Mouse (Mus musculus) frontal cortex, postnatal 10 days (tissue): ENCODE measurements around the gene Gm44596.
"Not testable (repeated sequence)": the region's sequence is repeated elsewhere in the genome, so short reads cannot be mapped to it uniquely, and the experiment has no call there.

Source experiments
- DNase-seq, 2 experiments: peaks; one replicate each; pipeline ENCODE4 v3.0.0; 2022; ENCODE audit warnings: low spot score in 2 of 2, mixed read lengths in 1 of 2

Gene Gm44596

DNA sequence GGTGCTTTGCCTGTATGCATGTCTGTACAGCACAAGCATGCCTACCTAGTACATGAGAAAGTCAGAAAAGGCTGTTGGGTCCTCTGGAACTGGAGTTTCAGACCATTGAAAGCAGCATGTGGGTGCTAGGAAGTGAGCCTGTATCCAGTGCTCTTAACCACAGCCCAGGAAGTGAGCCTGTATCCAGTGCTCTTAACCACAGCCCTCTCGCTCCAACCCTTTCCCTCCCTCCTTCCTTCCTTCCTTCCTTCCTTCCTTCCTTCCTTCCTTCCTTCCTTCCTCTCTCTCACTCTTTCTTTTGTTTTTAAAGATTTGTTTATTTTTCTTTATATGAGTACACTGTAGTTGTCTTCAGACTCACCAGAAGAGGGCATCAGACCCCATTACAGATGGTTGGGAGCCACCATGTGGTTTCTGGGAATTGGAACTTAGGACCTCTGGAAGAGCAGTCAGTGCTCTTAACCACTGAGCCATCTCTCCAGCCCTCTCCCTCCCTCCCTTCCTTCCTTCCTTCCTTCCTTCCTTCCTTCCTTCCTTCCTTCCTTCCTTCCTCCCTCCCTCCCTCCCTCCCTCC lies 5.4 kb downstream of the Gm44596 start:
- not testable (repeated sequence) for DNase-seq

DNA sequence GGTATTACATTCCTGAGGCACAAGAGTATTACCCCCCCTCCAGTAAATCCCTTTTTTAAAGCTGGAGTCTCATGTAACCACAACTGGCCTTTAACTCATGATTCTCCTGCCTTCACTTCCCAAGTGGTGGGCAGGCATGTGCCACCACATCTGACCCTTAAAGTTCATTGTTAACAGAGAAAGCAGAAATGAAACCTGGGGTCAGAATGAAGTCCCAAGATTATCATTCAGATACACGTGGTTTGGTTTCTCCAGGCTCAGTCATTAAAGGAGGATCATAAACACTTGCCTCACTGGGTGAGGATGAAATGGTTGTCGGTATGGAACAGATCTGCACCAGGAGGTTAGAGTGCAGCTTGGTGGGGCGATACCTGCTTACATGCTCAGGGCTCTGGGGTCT lies 6.0 kb downstream of the Gm44596 start:
- no peak for DNase-seq

- no peak for DNase-seq
Observed at GRCm38 (mm10) chr6:128383752-128384151, 8.4 kb downstream of the Gm44596 start.

DNA sequence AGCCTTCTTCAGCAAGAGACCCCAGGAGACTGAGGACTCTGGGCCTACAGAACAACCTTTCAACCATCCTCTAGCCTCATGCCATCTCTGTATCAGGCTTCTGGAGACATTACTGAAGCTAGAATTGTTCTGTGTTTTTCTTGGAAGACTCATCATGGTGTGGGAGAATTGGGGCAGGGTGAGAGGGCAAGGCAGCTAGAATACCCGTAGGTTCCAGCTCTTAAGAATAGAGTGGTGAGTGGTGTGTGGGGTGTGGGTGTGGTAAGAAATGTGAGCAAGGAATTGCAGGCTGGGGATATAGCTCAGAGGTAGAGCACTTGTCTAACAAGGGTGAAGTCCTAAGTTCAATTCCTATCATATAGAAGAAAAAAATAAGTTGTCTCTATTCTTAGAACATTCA lies 9.7 kb downstream of the Gm44596 start:
- no peak for DNase-seq

- DNase-seq = no peak
Observed at GRCm38 (mm10) chr6:128389185-128389584, 13.9 kb downstream of the Gm44596 start.

GRCm38 (mm10) chr6:128390683-128391082 lies 15.4 kb downstream of the Gm44596 start:
- DNase-seq = no peak

GRCm38 (mm10) chr6:128397574-128398261 lies 22.4 kb downstream of the Gm44596 start:
- DNase-seq = no peak

DNA sequence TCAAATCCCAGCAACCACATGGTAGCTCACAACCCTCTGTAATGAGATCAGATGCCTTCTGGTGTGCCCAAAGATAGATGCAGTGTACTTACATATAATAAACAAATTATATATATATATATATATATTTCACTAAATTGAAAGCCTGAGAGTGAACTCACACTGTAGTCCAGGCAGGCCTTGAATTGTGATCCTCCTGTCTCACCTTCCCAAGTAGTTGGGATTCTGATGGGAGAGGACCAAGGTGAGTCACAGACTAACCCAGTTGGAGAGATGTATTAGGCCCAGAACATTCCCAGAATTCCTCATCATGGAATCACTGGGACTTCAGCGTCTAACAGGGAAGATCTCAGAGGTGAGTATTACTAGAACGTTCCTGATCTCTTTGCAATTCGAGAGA lies 23.7 kb downstream of the Gm44596 start, which contains the start of gene Nrip2:
TSS of gene Nrip2 (plus strand) at position 301 of the 400 bp plus-strand sequence.
- no peak for DNase-seq

GRCm38 (mm10) chr6:128399421-128400185 lies 24.3 kb downstream of the Gm44596 start:
- peak; percentile 37 to 46 for DNase-seq

- DNase-seq = no peak
Observed at GRCm38 (mm10) chr6:128404708-128405107, 29.4 kb downstream of the Gm44596 start.

- DNase-seq = no peak
Observed at GRCm38 (mm10) chr6:128408544-128409125, 33.3 kb downstream of the Gm44596 start.

- DNase-seq = no peak
Observed at GRCm38 (mm10) chr6:128410305-128410704, 35.0 kb downstream of the Gm44596 start.

GRCm38 (mm10) chr6:128411115-128411514 lies 35.8 kb downstream of the Gm44596 start:
- peak; percentile 41 to 76 for DNase-seq

DNA sequence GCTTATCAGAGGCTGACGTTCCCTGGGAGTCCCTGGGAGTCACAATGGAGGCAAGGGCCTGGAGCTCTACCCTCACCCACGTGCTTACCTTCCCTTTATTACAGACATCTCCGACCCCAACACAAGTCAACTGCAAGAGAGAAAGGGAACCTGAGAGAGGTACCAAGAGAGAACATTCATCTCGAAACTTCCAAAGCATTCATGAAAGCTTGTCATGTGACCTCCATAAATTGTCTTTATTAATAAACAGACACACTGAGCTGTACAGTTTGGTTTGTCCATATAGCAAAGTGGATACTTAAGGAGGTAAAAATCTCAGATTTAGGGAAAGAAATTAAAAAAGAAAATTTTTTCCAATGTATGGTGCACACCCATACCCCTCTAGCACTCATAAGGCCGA lies 40.9 kb downstream of the Gm44596 start:
- DNase-seq = no peak

- no peak for DNase-seq
Observed at GRCm38 (mm10) chr6:128418076-128418475, 42.8 kb downstream of the Gm44596 start.

GRCm38 (mm10) chr6:128421036-128421435 lies 45.7 kb downstream of the Gm44596 start:
- DNase-seq = no peak

DNA sequence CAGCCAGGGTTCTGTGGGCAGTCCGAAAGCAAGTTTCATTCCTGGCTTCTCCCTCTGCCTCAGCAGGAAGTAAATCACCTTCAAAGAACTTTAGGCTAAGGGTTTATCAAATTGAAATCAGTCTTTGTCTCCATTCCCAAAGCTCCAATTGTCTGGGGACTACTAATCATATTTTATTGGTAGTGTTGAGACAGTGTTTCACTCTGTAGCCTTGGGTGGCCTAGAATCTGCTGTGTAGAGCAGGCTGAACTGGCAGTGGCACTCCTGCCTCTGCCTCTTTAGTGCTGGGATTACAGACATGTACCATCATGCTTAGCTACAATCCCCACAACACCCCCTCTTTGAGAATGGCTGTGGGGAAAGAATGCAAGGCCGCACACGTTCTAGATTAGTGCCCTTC lies 46.2 kb downstream of the Gm44596 start:
- no peak for DNase-seq

- DNase-seq = no peak
Observed at GRCm38 (mm10) chr6:128423496-128424268, 48.4 kb downstream of the Gm44596 start.

GRCm38 (mm10) chr6:128424269-128425019 lies 49.1 kb downstream of the Gm44596 start, which contains the start of gene Itfg2:
Itfg2 (minus strand) TSS chr6:128424931.
- peak; percentile 94 to 96 for DNase-seq

GRCm38 (mm10) chr6:128425046-128425445 lies 49.7 kb downstream of the Gm44596 start:
- DNase-seq = no peak

DNA sequence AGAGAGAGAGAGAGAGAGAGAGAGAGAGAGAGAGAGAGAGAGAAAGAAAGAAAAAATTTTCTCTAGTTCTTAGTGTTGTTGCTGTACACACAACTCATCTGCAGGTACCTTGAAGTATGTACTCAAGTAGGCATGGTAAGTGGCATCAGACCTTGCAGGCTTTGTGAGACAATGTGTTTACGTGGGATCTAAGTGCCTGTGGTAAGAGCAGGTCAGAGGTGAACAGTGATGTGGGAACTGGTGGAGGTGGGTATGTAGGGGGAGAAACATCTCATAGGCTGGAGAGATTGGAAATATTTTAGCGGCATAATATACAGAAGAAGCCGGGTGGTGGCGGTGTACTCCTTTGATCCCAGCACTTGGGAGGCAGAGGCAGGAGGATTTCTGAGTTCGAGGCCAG lies 52.3 kb downstream of the Gm44596 start:
- DNase-seq = no peak
